Mouse (Mus musculus) heart, embryonic 16.5 days (tissue): ENCODE measurements around the gene Map2k7. TPM values are rescaled to one million over a fixed set of nuclear protein-coding genes. Genes with fewer than 3 reads are reported as not detected.
A peak's percentile ranks its signal among the peaks of the same experiment; 100 is the strongest.

Experiments
- ATAC-seq: fragments of 200-750 bp; cut with Nextera tagmentation; replicated peaks from 2 replicates; pipeline ENCODE4 v1.8.0; 2017; ENCODE audit warnings: moderate number of reproducible peaks; ENCODE audit not compliant: insufficient read depth, low FRiP score; ENCODE audit errors: extremely low read depth
- H3K27ac ChIP-seq: fragments of 300-500 bp; sonication (generic); 2 replicates; pipeline ENCODE4 v1.5.1; 2014; ENCODE audit warnings: mild to moderate bottlenecking, low read length, control low read depth, moderate library complexity
- H3K27me3 ChIP-seq: fragments of 300-500 bp; sonication (generic); 2 replicates; pipeline ENCODE4 v1.6.1; 2014; ENCODE audit warnings: low read length, mixed read lengths; ENCODE audit not compliant: control insufficient read depth, insufficient read depth
- H3K36me3 ChIP-seq: fragments of 300-500 bp; sonication (generic); 2 replicates; pipeline ENCODE4 v1.6.1; 2014; ENCODE audit not compliant: control insufficient read depth, insufficient read depth
- H3K4me1 ChIP-seq: fragments of 300-500 bp; sonication (generic); 2 replicates; pipeline ENCODE4 v1.6.1; 2014; ENCODE audit warnings: low read length, mixed read lengths; ENCODE audit not compliant: control insufficient read depth, insufficient read depth
- H3K4me2 ChIP-seq: fragments of 300-500 bp; sonication (generic); 2 replicates; pipeline ENCODE4 v1.6.1; 2014; ENCODE audit warnings: low read depth, mild to moderate bottlenecking, control low read depth, low read length
- H3K4me3 ChIP-seq: fragments of 300-500 bp; sonication (generic); 2 replicates; pipeline ENCODE4 v1.5.1; 2014; ENCODE audit warnings: mild to moderate bottlenecking, control low read depth, low read length
- H3K9ac ChIP-seq: fragments of 300-500 bp; sonication (generic); 2 replicates; pipeline ENCODE4 v1.6.1; 2014; ENCODE audit warnings: low read length, control low read depth
- H3K9me3 ChIP-seq: fragments of 300-500 bp; sonication (generic); replicated peaks from 2 replicates; pipeline ENCODE4 v1.6.1; 2016; ENCODE audit warnings: low read length; ENCODE audit not compliant: control insufficient read depth
- WGBS: fragments of 180-500 bp; shearing (Covaris S2); extraction: QIAGEN DNeasy Blood & Tissue Kit; methylation state at CpG from one replicate; pipeline ENCODE4 v1.1.7; 2014; 5-methylcytosine and 5-hydroxymethylcytosine counted together
- polyA plus RNA-seq: library from polyadenylated mRNA; unstranded; fragments of >200 nt; fragmentation: Nextera tagmentation; extraction: Ambion mirVana; gene quantifications from 2 replicates; pipeline ENCODE4 v1.2.1, GENCODE M21; 2015

Gene Map2k7
- 20.8 and 25.0 TPM in 2 replicates for polyA plus RNA-seq

DNA sequence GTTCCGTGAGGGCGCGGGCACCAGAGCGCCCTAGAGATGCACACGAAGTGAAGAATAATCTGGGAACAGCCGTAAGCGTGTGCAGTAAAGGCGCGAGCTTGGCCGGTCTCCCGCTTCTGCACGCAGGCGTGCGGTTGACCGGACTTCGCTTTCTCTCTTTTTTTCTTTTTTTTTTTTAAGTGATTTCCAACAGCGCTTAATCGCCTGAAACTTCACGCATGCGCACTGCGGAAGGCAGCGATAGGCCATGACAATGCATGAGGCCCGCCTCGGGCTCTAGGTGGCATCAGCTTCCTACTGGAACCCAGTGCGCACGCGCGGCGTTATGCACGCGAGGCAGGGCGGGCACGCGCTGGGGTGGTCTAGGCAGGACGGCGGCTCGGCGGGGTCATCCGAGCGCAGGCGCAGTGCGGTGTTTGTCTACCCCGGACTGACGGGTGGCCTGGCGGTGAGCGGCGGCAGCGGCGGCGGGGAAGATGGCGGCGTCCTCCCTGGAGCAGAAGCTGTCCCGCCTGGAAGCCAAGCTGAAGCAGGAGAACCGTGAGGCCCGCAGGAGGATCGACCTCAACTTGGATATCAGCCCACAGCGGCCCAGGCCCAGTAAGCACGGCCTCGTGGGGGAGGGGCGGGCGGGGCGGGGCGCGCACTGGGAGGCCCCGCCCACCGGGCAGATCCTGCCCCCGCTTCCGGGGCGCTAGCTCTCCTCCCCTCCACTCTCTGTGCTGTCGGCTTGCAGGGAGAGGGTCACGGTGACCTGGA is at the start of gene Map2k7, which contains the start of gene Gm49320:
Map2k7 (plus strand) TSS at position 307 of the 759 bp plus-strand sequence.
Gm49320 (plus strand) TSS at position 432 of the 759 bp plus-strand sequence.
- H3K4me3 ChIP-seq, result peak within 1 kb of the TSS; percentile 85
- peaks cover 19% of the 10 kb centered on the region for H3K4me1 ChIP-seq
- H3K4me2 ChIP-seq, result peak within 1 kb of the TSS; percentile 82
- H3K9me3 ChIP-seq, result no peaks in the 10 kb centered on the region
- peaks cover 10% of the 10 kb centered on the region; the same call in 1 of the 2 replicates for H3K36me3 ChIP-seq
- under 1% methylated on average over 68 of the region's 71 CpGs for WGBS
- peak within 1 kb of the TSS; percentile 92 for H3K27ac ChIP-seq
- peak; percentile 96 for ATAC-seq
- peak within 1 kb of the TSS; percentile 85 for H3K9ac ChIP-seq
- no peaks in the 10 kb centered on the region for H3K27me3 ChIP-seq

DNA sequence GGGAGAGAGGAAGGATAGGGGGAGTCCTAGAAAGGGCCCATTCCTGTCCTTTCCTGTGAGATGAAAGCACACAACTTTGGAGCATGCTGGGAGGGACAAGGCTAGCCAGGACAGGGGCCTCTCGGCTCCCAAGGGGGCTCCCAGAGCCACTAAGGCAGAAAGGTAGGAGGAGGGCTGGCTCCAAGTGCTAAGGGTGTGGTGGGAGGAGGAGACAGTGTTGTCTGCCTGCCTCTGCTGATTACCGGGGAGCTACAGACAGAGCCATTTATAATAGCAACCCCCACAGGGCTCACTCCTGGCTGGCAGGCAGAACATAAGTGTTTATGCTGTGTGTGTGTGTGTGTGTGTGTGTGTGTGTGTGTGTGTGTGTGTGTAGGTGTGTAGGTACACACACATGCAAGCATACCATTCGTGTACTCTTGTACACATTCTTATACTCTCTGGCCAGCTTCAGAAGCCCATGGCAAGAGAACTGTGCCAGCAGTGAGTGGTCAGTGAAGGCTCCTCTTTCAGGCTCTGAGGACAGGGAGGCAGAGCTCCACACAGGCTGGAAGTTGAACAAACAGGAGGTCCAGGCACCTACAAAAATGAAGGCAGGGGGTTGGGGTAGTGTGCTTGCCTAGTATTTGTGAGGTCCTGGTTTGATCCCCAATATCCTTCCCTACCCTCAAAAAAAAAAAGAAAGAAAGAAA is 49.4 kb upstream of the Map2k7 start:
- Histone ChIP-seq H3K9ac (no peak overlapping the region), H3K36me3 (peaks cover 17% of the 10 kb centered on the region), H3K27ac (no peak overlapping the region), H3K4me2 (no peak overlapping the region), H3K4me1 (peaks cover 6% of the 10 kb centered on the region), H3K27me3 (no peaks in the 10 kb centered on the region), H3K4me3 (no peak overlapping the region), H3K9me3 (no peaks in the 10 kb centered on the region)
- 30% methylated on average over 3 of the region's 3 CpGs for WGBS
- no peak for ATAC-seq

- Histone ChIP-seq H3K9ac (no peak overlapping the region), H3K4me3 (no peak overlapping the region), H3K4me2 (no peak overlapping the region), H3K9me3 (no peaks in the 10 kb centered on the region), H3K4me1 (peaks cover 6% of the 10 kb centered on the region), H3K27ac (no peak overlapping the region), H3K36me3 (peaks cover 12% of the 10 kb centered on the region; the same call in 1 of the 2 replicates), H3K27me3 (no peaks in the 10 kb centered on the region)
- ATAC-seq, result no peak
- WGBS, result 71% methylated on average over 5 of the region's 5 CpGs
Observed at GRCm38 (mm10) chr8:4192305-4192704, 46.2 kb upstream of the Map2k7 start.

DNA sequence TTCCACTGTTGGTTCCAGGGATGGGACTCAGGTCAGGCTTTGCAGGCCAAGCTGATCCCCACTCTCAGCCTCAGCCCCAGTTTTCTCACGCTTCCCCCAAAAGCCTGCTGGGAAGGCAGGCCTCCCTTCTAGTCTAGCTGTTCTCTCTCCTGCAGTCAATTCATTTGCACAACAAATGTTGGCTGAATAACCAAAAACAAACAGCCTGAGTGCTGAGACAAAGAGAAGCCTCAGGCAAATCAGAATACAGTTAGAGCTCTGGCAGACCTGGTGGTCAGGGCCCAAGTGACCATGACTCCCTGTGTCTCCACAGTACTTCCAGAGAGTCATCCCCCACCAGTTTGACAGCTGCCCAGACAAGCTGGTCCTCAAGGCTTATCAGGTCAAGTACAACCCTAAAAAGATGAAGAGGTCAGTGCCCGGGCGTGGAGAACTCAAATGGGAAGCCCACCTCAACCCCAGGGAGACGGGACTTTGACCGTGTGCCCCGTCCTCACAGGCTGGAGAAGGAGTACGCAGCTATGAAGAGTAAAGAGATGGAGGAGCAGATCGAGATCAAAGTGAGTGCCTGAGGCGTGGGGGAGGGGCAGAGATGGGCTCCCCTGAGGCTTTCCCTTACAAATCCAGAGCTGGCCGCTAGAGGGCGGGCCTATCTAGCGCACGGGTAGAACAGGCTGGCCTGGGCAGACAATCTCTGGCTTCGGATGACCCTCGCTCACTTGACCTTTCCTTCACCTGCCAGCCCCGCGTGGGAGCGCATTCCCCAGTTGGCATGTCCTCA is 45.5 kb upstream of the Map2k7 start:
- no peaks in the 10 kb centered on the region for H3K9me3 ChIP-seq
- 0 out of 2 replicates have a peak, but pooled peaks cover 5% of the 10 kb centered on the region for H3K36me3 ChIP-seq
- no peak overlapping the region for H3K4me3 ChIP-seq
- ATAC-seq, result peak; percentile 85
- peaks cover 6% of the 10 kb centered on the region for H3K4me1 ChIP-seq
- WGBS, result 11% methylated on average over 18 of the region's 18 CpGs
- no peak overlapping the region for H3K27ac ChIP-seq
- peak overlapping the region; percentile 46 for H3K4me2 ChIP-seq
- H3K9ac ChIP-seq, result no peak overlapping the region
- H3K27me3 ChIP-seq, result no peaks in the 10 kb centered on the region

DNA sequence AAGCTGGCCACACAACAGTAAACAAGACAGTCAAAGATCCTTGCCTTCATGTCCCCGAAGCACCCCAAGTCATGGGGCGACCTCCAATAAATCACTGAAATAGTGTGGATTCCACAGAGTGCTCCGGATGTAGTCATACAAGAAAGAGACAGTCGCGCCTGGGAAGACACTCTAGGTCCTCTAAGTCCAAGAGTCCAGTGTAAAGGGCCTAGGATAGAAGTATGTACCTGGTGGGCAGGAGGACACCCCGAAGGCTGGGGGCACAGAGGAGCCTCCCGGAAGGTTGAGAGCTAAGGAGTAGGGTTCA is 45.0 kb upstream of the Map2k7 start:
- Histone ChIP-seq H3K4me3 (no peak overlapping the region), H3K9ac (no peak overlapping the region), H3K4me2 (peak overlapping the region; percentile 46), H3K4me1 (peaks cover 6% of the 10 kb centered on the region), H3K36me3 (0 out of 2 replicates have a peak, but pooled peaks cover 1% of the 10 kb centered on the region), H3K27ac (no peak overlapping the region), H3K27me3 (no peaks in the 10 kb centered on the region), H3K9me3 (no peaks in the 10 kb centered on the region)
- WGBS, result 46% methylated on average over 7 of the region's 7 CpGs
- no peak for ATAC-seq

DNA sequence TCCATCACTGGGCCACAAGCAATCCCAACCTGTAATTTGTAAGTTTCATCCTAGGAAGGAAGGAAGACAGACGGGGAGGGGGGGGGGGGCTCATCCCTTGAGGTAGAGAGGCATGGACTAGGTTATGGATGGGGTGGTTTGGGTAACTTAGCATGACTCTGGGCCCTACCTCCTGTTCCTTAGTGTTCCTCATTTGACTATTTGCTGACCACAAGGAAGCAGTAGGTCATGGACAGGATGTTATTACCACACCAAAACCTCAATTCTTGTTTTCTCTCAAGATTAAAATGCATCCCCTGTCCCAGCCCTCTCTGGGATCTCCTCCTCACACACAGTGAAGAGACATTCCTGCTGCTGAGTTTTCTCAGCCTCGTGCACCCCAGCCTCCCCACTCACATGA is 37.2 kb upstream of the Map2k7 start:
- H3K27me3 ChIP-seq, result peaks cover 21% of the 10 kb centered on the region
- ATAC-seq, result no peak
- H3K9ac ChIP-seq, result no peak overlapping the region
- H3K36me3 ChIP-seq, result no peaks in the 10 kb centered on the region
- no peak overlapping the region for H3K4me2 ChIP-seq
- 59% methylated on average over 2 of the region's 2 CpGs for WGBS
- no peaks in the 10 kb centered on the region for H3K9me3 ChIP-seq
- no peaks in the 10 kb centered on the region; the same call in 1 of the 2 replicates for H3K4me1 ChIP-seq
- H3K27ac ChIP-seq, result no peak overlapping the region
- H3K4me3 ChIP-seq, result no peak overlapping the region

GRCm38 (mm10) chr8:4205246-4206123 is 33.1 kb upstream of the Map2k7 start:
- Histone ChIP-seq H3K27ac (no peak overlapping the region), H3K9ac (no peak overlapping the region), H3K4me3 (peak overlapping the region; percentile 23), H3K4me1 (peaks cover 5% of the 10 kb centered on the region), H3K36me3 (no peaks in the 10 kb centered on the region; the same call in 1 of the 2 replicates), H3K4me2 (peak overlapping the region; percentile 45; the same call in 1 of the 2 replicates), H3K27me3 (peaks cover 26% of the 10 kb centered on the region), H3K9me3 (no peaks in the 10 kb centered on the region; the same call in 1 of the 2 replicates)
- 33% methylated on average over 38 of the region's 38 CpGs for WGBS
- no peak for ATAC-seq
